Mouse (Mus musculus) layer of hippocampus, postnatal 14 days (tissue): ENCODE measurements around the gene B4galt1. TPM values are rescaled to one million over a fixed set of nuclear protein-coding genes. Genes with fewer than 3 reads are reported as not detected.

ENCODE experiments used
- DNase-seq, 2 experiments: peaks; one replicate each; pipeline ENCODE4 v3.0.0; 2021 to 2022; ENCODE audit warnings: low spot score in 2 of 2, mixed read lengths in 1 of 2
- total RNA-seq, 2 experiments: library from RNA; stranded (reverse); gene quantifications; 2 replicates each; pipeline ENCODE4 v1.2.3; 2021

Gene B4galt1
- total RNA-seq, 2 experiments from 2014 or later: 6.2 to 8.5 TPM

GRCm38 (mm10) chr4:40873320-40873719 lies 19.5 kb upstream of the B4galt1 start:
- DNase-seq: no peak

GRCm38 (mm10) chr4:40872129-40872528 lies 18.3 kb upstream of the B4galt1 start:
- no peak for DNase-seq

- no peak for DNase-seq
These were observed 16.4 kb upstream of the B4galt1 start for GRCm38 (mm10) chr4:40870206-40870605.

- DNase-seq: peak in 1 of 2 experiments; percentile 48
These were observed 14.9 kb upstream of the B4galt1 start for GRCm38 (mm10) chr4:40868554-40869232.

GRCm38 (mm10) chr4:40864361-40864760 lies 10.6 kb upstream of the B4galt1 start:
- DNase-seq: no peak

- no peak for DNase-seq
These were observed 9.5 kb upstream of the B4galt1 start for GRCm38 (mm10) chr4:40863340-40863739.

- no peak for DNase-seq
These were observed 7.3 kb upstream of the B4galt1 start for GRCm38 (mm10) chr4:40861131-40861530.

- no peak for DNase-seq
These were observed 4.1 kb upstream of the B4galt1 start for GRCm38 (mm10) chr4:40857824-40858346.

GRCm38 (mm10) chr4:40856571-40856970 lies 2.8 kb upstream of the B4galt1 start:
- DNase-seq: no peak

- no peak for DNase-seq
These were observed 655 bp upstream of the B4galt1 start for GRCm38 (mm10) chr4:40854387-40854933.

GRCm38 (mm10) chr4:40852861-40853564 lies 792 bp downstream of the B4galt1 start:
- DNase-seq: no peak

- DNase-seq: no peak
These were observed 1.5 kb downstream of the B4galt1 start for GRCm38 (mm10) chr4:40852249-40852781.

GRCm38 (mm10) chr4:40851763-40852248 lies 2.0 kb downstream of the B4galt1 start:
- no peak for DNase-seq

GRCm38 (mm10) chr4:40851031-40851762 lies 2.6 kb downstream of the B4galt1 start:
- DNase-seq: no peak

- no peak for DNase-seq
These were observed 3.2 kb downstream of the B4galt1 start for GRCm38 (mm10) chr4:40850582-40850981.

- no peak for DNase-seq
These were observed 4.3 kb downstream of the B4galt1 start for GRCm38 (mm10) chr4:40849518-40849917.

GRCm38 (mm10) chr4:40848246-40848645 lies 5.6 kb downstream of the B4galt1 start:
- DNase-seq: no peak

- DNase-seq: no peak
These were observed 6.6 kb downstream of the B4galt1 start for GRCm38 (mm10) chr4:40847160-40847559.

- DNase-seq: no peak
These were observed 7.5 kb downstream of the B4galt1 start for GRCm38 (mm10) chr4:40846143-40846931.
